Mouse (Mus musculus) ovary, postnatal 14 days (tissue): ENCODE measurements at regions not wholly inside any gene's neighbourhood (a gene's known extent, or its start where the extent isn't known, plus 50 kb on each side); places are given as distances from the start of the nearest gene placed in this dataset.

Experiments used
- DNase-seq: peaks from one replicate; pipeline ENCODE4 v3.0.0; 2022; ENCODE audit warnings: low spot score

GRCm38 (mm10) chr1:184126909-184127308 is 92.8 kb upstream of the 1700056E22Rik start:
- DNase-seq: no peak
